In genomic region chr3:152114786-152115185, GRCm38 (mm10) we compare ENCODE assay signal across 8 mouse cellular contexts. TPM values are rescaled to one million over a fixed set of nuclear protein-coding genes. Genes with fewer than 3 reads are reported as not detected.
DNase-seq lines count a peak whose midpoint lies in the region; ATAC-seq and TF ChIP-seq lines count a peak whose summit lies in the region.

No protein-coding gene starts in this region.

- no peak for TF ChIP-seq CTCF in lung, embryonic 14.5 days (IDR thresholded peaks at IDR 0.05; ENCODE audit: low read depth)

- H3K27ac ChIP-seq in lung, embryonic 14.5 days (ENCODE audit: low read depth) = peak overlapping the region; percentile 50; the same call in 1 of the 2 replicates

- no peaks in the 10 kb centered on the region for H3K36me3 ChIP-seq in lung, embryonic 14.5 days (ENCODE audit: insufficient read depth)

- no peak overlapping the region for H3K4me3 ChIP-seq in lung, embryonic 14.5 days (ENCODE audit: low read depth, low read length)

- H3K9ac ChIP-seq in lung, embryonic 14.5 days = no peak overlapping the region

- peaks cover 11% of the 10 kb centered on the region for H3K4me1 ChIP-seq in lung, embryonic 14.5 days (ENCODE audit: insufficient read depth)

- 7% methylated on average over 10 of the region's 10 CpGs for WGBS in lung, embryonic 14.5 days

- H3K9me3 ChIP-seq in lung, embryonic 14.5 days (ENCODE audit: low read depth, low read length) = no peaks in the 10 kb centered on the region

- peak; percentile 84 for ATAC-seq in granulocyte monocyte progenitor cell, adult 5-6 weeks (replicated peaks; ENCODE audit: poor library complexity, severe bottlenecking)
- ATAC-seq in lung, embryonic 14.5 days (ENCODE audit: insufficient read depth) = peak; percentile 90

- intact Hi-C loops in left cerebral cortex, postnatal 36 days (cut with DNase I) = loop anchor here (5.0 to 10.0 kb wide), 2 partner anchors 33 to 190 kb away; no protein-coding TSS in a partner anchor

- H3K27me3 ChIP-seq in lung, embryonic 14.5 days (ENCODE audit: insufficient read depth, low read length) = no peaks in the 10 kb centered on the region

- peak overlapping the region; percentile 39; the same call in 1 of the 2 replicates for H3K4me2 ChIP-seq in lung, embryonic 14.5 days

- DNase-seq in NIH3T3 (ENCODE audit: low read depth) = peak; percentile 98
- peak; percentile 86 for DNase-seq in c-Kit-positive CD71-positive TER-119-positive erythroid progenitor cells, embryonic 14.5 days (ENCODE audit: low spot score)
- DNase-seq in kidney, adult 11 months = peak; percentile 93
- DNase-seq in lung, embryonic 14.5 days = peak; percentile 96
- peak; percentile 70 for DNase-seq in ovary, postnatal 14 days (ENCODE audit: low spot score)
- DNase-seq in right cerebral cortex, postnatal 36 days (ENCODE audit: low spot score in 2 of 2) = no peak
- DNase-seq in left cerebral cortex, postnatal 36 days (ENCODE audit: low spot score in 2 of 2) = no peak

RNA-seq across cellular contexts. Expression of gene Gipc2, which starts 51.2 kb away (rescaled TPM):
- not detected in 2 replicates for total RNA-seq in granulocyte monocyte progenitor cell, adult 5-6 weeks (2014; fragmentation: Nextera tagmentation)
- total RNA-seq in granulocyte monocyte progenitor cell, adult 5-6 weeks (2017) = not detected in 2 replicates
- polyA plus RNA-seq in lung, embryonic 14.5 days (2014; fragmentation: Nextera tagmentation; extraction: Ambion mirVana) = 4.3 and 6.8 TPM in 2 replicates
- 1 to 10 TPM; 3.8 to 7.9 TPM for total RNA-seq in left cerebral cortex, postnatal 36 days (2021)

Comparison
In these comparisons a context has a peak if more than half of its experiments do, and no peak if none do; other contexts are left out.
1. DNase-seq: peak in NIH3T3 (single experiment), c-Kit-positive CD71-positive TER-119-positive erythroid progenitor cells, embryonic 14.5 days (single experiment), kidney, adult 11 months (single experiment), lung, embryonic 14.5 days (single experiment) and ovary, postnatal 14 days (single experiment); none in right cerebral cortex, postnatal 36 days (0 of 2) and left cerebral cortex, postnatal 36 days (0 of 2).
2. RNA of gene Gipc2, which starts 51.2 kb away (total RNA-seq): 3.8 to 7.9 TPM in left cerebral cortex, postnatal 36 days; not detected in granulocyte monocyte progenitor cell, adult 5-6 weeks; every median in the first group is over 4 times any median in the second.